Mouse (Mus musculus) monocyte, adult 59 days (primary cell): ENCODE data around the gene Olfr510. TPM values are rescaled to one million over a fixed set of nuclear protein-coding genes. Genes with fewer than 3 reads are reported as not detected.

Experiments used
- total RNA-seq, 2 experiments: library from RNA; stranded (reverse); gene quantifications; one replicate each; pipeline ENCODE4 v1.2.4; 2023

Gene Olfr510
- total RNA-seq, result not detected

DNA sequence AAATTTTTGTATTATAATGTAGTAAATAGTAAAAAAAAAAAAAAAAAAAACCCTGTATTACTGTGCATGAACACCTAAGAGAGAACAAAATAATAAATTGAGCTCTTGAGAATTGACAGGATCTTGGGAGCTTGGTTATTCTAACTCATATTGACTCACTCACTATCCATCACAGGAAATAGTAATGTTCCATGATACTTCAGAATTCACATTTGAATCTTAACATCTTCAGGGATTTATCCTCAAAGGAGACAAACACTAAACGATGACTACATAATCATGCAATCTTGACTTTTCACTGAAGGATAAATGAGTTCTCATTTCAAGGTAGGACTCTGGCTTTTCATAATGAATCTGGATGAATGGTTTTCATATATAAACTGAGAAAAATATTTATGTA lies at the start of gene Olfr510:
Gene Olfr510 (plus strand): TSS at position 301 of the 400 bp plus-strand sequence.

DNA sequence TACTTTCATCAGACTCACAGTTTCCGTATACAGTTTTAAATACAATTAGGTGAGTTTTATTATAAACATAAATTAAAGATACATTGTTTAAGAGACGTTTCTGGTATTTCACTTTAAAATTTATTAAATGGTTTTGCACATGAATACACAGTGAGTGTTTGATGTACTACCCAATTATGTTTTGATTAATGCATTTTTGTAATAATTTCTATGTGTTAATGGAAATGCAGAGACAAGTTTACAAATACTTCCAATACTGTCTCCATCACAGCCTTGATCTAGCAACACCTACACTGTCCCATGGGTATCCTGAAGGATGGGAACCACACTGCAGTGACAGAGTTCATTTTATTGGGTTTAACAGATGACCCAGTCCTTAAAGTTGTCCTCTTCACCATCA lies 44.7 kb upstream of the Olfr510 start, which contains the start of gene Olfr507:
Gene Olfr507 (plus strand): TSS at position 301 of the 400 bp plus-strand sequence.

DNA sequence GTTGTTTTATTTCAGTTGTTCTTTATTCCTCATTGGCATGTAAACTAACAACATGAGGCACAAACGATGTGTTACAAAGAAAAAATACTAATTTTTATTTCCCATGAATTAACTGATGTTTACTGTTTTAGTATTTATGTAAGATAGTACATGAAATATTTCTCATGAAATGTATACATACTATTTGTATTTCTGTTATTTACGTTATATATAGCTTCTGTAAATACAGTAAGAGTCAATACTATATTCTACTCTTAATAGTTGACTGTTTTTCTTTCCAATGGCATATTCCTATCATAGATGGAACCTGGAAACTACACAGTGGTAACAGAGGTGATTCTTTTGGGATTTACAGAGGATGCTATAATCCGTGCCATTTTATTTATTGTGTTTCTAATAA lies 36.5 kb upstream of the Olfr510 start, which contains the start of gene Olfr508:
Gene Olfr508 (plus strand): TSS at position 301 of the 400 bp plus-strand sequence.

GRCm38 (mm10) chr7:108651806-108652205 lies 14.4 kb upstream of the Olfr510 start, which contains the start of gene Olfr509:
Gene Olfr509 (minus strand): TSS chr7:108651906.

DNA sequence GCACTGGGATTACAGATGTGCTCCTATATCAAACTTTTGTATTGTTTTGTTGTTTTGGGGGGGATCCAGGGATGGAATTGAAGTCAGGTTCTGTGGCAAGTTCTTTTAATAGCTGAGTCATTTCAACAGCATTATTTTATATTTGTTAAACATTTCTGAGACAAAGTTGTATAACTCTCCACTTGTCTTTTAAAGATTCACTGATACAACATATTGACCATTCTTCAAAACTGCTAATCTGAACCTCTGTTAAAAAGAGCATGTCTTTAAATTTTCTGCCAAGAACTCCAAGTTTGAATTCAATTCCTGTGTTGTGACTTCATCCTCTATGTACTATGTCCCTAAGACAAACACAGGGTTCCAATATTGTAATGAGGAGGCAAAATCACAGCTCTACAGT lies 46.8 kb downstream of the Olfr510 start, which contains the start of gene Olfr512:
Gene Olfr512 (plus strand): TSS at position 301 of the 400 bp plus-strand sequence.

Other genes with a start within 250 kb of the Olfr510 start
- gene Olfr497, start 246.0 kb upstream of the Olfr510 start, total RNA-seq, result not detected
- not detected for gene Olfr498, start 201.1 kb upstream of the Olfr510 start, total RNA-seq
- not detected for gene Olfr502, start 141.4 kb upstream of the Olfr510 start, total RNA-seq
- gene Olfr503, start 121.9 kb upstream of the Olfr510 start, total RNA-seq, result not detected
- gene Olfr504, start 100.6 kb upstream of the Olfr510 start, total RNA-seq, result not detected
- gene Olfr506, start 55.6 kb upstream of the Olfr510 start, total RNA-seq, result not detected
- gene Olfr507, start 44.6 kb upstream of the Olfr510 start, total RNA-seq, result not detected
- not detected for gene Olfr508, start 36.4 kb upstream of the Olfr510 start, total RNA-seq
- gene Olfr509, start 14.5 kb upstream of the Olfr510 start, total RNA-seq, result not detected
- not detected for gene Olfr512, start 46.9 kb downstream of the Olfr510 start, total RNA-seq
- not detected for gene Olfr513, start 84.6 kb downstream of the Olfr510 start, total RNA-seq
- gene Olfr514, start 159.6 kb downstream of the Olfr510 start, total RNA-seq, result not detected
- not detected for gene Olfr516, start 184.1 kb downstream of the Olfr510 start, total RNA-seq
- gene Olfr517, start 206.0 kb downstream of the Olfr510 start, total RNA-seq, result not detected
- gene Olfr518, start 218.6 kb downstream of the Olfr510 start, total RNA-seq, result not detected
- not detected for gene Olfr519, start 228.0 kb downstream of the Olfr510 start, total RNA-seq